Comparison of ENCODE assay signal across 12 mouse cellular contexts in genomic region chr1:157532826-157533460, GRCm38 (mm10). TPM values are rescaled to one million over a fixed set of nuclear protein-coding genes. Genes with fewer than 3 reads are reported as not detected.
DNase-seq lines count a peak whose midpoint lies in the region; ATAC-seq lines count a peak whose summit lies in the region.
"Had no signal": no experiment of that assay in that cellular context is flagged by ENCODE, and none has a peak within 500 bp of the region (broad histone marks: within the 10 kb centered on the region; RNA-seq: fewer than 3 reads in every experiment).

No protein-coding gene starts in this region.

- peak; percentile 89 for ATAC-seq in granulocyte monocyte progenitor cell, adult 5-6 weeks (replicated peaks; ENCODE audit: poor library complexity, severe bottlenecking)
- ATAC-seq: forebrain, postnatal 0 days; Patski had no signal

- DNase-seq in embryo, embryonic 10 days (ENCODE audit: low spot score), result peak; percentile 39
- no peak for DNase-seq in embryo, embryonic 11 days
- DNase-seq in A20 (ENCODE audit: low read depth, low spot score), result peak; percentile 71
- peak; percentile 75 for DNase-seq in cerebellum, adult 8-10 months
- DNase-seq in lung, postnatal 14 days, result no peak
- no peak for DNase-seq in urinary bladder, adult 18-20 months (ENCODE audit: low spot score in 2 of 2)
- DNase-seq in kidney, adult 11 months, result no peak
- DNase-seq: forebrain, postnatal 0 days; gastrocnemius, postnatal 14 days; spleen, adult 18-20 months had no signal

RNA-seq across cellular contexts. Expression of gene Sec16b, which starts 26.4 kb away (rescaled TPM):
- 1.3 and 1.5 TPM in 2 replicates for total RNA-seq in granulocyte monocyte progenitor cell, adult 5-6 weeks (2014; fragmentation: Nextera tagmentation)
- 0.15 and 0.60 TPM in 2 replicates for total RNA-seq in granulocyte monocyte progenitor cell, adult 5-6 weeks (2017)

Comparison
In these comparisons a context has a peak if more than half of its experiments do, and no peak if none do; other contexts are left out.
1. DNase-seq: peak in embryo, embryonic 10 days (single experiment), A20 (single experiment) and cerebellum, adult 8-10 months (single experiment); none in embryo, embryonic 11 days (single experiment), lung, postnatal 14 days (single experiment), urinary bladder, adult 18-20 months (0 of 2) and kidney, adult 11 months (single experiment).